Mouse (Mus musculus) monocyte, adult 2 months (primary cell): ENCODE measurements around the gene Bend3.
"Not testable (repeated sequence)": the region's sequence is repeated elsewhere in the genome, so short reads cannot be mapped to it uniquely, and the experiment has no call there.

Experiments
- DNase-seq, 2 experiments: peaks; one replicate each; pipeline ENCODE4 v3.0.0; 2022; ENCODE audit warnings: low spot score in 2 of 2, low read depth in 1 of 2

Bend3 gene

DNA sequence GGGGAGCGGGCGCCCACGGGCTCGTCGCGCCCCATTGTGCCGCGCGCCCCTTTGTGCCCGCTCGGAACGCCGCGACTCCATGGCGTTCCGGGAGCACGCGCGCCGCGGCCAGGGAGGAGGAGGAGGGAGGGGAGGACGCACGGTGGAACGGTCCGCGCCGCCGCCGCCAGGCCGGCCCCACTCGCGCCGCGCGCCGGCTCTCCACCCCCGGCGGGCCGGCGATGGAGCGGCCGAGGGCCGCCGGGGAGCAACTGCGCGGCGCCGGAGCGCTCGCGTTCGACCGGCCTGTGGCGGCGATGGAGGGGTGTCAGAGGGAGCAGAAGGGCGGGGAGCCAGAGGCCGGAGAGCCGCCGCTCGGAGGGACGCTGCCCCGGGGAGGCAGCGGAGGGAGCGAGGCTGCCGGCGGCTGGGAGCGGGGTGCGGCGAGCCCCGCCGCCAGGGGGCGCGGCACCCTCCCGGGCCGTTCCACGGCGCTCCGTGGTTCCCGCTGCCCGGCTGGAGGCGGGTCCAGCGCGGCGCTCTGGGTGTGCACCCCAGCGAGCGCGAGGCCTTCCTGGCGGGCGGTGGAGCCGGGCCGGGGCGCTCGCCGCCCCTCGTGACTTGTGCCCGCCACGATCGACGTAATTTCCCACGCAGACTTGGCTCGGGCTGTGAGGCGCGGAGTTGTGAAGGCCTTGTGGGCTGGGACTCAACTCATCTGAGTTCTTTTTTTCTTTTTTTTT, 966 bp downstream of the Bend3 start:
- peak; percentile 58 to 76 for DNase-seq

DNA sequence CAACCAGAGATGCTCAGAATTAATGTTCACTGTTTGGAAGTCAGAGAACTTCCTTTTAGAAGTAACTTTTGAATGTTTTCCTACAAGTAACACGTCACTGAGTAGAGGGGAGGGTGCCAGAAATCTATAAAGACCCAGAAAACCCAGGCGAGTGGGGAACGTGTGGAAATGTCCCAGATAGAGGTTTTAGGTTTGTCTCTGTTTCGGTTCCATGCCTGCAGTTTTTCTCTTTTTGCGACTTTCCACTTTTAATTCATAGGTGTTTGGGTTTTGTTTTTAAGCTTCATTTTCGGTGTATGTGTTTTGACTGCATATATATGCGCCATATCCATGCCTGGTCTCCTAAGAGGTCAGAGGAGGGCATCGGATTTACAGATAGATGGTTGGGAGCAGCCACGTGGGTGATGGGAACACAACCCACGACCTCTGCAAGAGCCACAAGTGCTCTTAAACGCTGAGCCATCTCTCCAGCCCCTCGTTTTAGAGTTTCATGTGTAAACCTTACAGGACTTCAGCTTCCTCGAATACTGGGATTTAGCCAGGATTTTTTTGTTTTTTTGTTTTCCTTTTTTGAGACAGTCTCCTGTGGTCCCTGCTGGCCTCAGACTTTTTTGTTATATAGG, 1.7 kb downstream of the Bend3 start:
- DNase-seq = no peak

DNA sequence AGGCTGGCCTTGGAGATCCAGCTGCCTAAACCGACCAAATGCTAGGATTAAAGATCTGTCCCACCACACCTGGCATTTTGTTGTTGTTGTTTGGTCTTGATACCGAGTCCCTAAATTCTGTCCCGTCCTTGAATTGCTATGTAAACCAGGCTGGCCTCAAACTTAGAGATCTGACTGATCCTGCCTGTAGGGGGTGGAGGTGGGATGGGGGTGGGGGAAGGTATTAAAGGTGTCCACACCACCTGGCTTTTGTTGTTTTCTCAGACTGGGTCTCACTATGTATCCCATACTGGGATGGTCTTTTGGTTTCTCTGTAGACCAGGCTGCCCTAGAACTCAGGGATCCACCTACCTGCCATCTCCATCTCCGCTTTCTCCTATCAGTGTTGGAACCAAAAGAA, 2.5 kb downstream of the Bend3 start:
- no peak for DNase-seq

DNA sequence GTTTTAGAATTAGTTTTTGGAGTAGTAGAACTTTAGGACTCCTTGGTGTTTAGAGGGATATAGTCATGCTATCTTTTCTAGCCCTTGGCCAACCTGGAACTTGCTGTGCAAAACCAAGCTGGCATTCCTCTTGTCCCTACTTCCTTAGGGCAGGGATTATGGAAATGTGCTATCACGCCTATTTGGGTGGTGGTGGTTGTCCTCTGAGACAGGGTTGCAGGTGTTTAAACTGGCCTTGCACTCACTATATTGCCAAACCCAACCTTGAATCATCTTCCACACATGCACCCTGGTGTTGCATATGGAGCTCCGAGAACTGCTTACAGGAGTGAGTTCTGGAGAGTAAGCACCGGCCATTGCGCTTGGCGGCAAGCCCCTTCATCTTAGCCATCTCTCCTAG, 3.4 kb downstream of the Bend3 start:
- DNase-seq = no peak

DNA sequence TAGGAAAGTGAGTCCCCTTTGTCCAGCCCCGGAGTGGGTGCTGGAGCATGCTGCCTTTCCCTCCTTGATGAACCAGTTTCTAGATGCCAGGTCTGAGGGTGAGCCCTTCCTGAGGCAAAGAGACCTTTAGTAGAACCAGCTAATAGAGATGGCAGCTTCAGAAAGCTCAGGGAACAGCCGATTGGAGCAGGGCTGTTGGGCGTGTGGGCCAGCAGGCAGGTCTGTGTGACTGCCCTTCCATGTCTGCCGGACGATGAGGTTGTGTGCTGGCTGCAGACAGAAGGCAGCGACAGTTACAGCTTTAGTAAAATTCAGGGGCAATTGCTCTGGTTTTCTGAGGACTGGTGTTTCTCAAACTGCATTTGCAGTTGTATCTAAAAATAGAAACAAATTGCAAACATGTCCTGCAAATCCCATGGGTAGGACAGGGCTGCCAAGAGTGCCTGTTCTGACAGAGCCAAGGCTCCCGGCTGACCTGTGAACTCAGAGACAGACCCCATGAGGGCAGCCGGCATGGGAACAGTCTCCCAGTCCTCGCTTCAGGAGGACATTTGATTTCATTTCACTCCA, 4.9 kb downstream of the Bend3 start:
- no peak for DNase-seq

DNA sequence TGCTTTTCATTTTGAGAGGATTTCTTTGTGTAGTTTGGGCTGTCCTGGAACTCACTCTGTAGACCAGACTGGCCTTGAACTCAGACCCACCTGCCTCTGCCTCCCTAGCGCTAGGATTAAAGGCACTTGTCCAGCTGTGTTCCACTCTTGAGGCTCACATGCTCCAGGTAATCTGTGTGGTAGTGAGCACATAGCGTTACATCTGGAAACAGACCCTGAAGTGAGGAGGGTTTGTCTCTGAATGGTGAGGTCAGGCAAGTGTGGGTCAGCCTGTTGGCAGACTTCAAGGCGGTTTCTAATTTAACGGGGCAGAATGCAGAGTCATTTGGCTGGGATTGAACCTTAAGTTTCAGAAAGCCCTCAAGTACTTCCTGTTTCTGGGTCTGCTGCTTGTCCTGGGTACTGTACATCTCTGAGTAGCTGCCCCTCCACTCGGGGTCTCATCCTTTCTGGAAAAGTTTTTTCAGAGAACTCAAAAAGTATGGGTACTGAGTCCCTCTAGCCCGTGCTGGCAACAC, 7.2 kb downstream of the Bend3 start:
- DNase-seq = no peak

DNA sequence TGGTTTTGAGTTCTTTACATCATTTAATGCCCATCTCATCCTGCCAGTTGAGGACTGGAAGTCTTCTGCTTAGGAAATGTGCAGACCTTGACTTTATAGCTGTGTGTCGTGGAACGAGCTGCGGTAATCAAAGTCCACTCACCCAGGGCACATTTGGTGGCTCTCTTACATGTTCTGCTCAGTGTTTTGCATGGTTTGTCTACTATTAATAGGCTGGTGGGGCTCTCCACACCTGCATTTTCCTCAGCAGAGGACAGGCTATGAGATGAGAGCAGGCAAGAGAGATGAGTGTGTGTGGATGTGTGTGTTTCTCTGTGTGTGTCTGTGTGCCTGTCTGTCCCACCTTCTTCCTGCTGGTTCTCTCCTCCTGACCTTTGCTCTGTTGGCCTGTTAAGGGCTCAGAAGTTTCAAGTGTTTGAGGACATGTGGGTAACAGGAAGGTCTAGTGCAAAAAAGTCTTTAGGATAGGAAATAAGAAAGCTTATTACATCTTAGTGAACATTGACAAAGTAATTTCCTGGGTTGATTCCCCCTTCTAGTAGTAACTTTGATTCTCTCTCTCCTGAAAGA, 8.9 kb downstream of the Bend3 start:
- no peak for DNase-seq

DNA sequence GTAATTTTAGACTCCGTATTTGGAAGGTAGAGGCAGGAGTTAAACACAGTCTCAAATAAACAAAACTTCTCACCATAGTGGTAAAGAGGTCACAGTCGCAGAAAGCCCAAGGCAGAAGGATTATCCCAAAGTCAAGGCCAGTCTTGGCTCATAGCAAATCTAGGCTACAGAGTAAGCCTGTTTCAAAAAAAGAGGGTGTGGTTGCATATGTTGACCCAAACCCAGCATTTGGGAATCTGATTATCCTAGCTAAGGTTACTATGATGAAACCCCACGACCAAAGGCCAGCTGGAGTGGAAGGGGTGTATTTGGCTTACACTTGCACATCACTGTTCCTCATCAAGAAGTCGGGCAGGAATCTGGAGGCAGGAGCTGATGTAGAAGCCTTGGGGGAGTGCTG, 9.6 kb downstream of the Bend3 start:
- DNase-seq = no peak

DNA sequence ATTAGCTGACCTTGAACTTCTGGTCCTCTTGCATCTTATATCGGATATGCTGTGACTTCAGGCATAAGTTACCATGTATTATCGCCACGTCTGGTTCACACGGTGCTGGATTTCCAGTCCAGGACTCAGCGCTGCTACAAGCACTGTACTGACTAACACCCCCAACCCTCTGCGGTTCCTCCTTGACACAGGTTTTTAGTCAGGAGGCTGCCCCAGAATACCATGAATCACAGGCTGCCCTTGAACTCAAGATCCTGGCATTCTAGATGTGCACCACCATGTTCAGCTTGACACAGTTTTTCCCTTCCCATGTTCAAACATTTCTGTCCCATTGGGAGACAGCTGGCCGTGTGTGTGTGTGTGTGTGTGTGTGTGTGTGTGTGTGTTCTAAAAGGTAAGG, 10.5 kb downstream of the Bend3 start:
- DNase-seq = no peak

DNA sequence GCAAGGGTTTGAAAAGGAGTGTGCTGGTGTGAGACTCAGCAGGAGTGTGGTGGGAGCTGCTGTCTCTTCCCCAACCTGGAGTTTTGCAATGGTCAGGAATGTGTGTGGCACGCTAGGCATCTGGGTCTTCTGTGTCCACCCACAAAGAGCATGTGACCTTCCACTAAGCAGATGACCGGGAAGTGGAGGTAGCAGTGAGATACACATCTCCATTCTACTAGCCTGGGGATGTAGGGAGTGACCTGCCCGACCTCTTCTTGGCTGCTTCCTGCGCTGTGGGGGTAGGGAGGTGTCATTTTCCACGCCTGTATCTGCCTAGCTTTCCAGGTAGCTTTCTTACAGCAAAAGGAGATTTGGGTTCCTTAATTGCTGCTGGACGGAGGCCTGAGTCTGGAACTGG, 10.9 kb downstream of the Bend3 start:
- DNase-seq = no peak

DNA sequence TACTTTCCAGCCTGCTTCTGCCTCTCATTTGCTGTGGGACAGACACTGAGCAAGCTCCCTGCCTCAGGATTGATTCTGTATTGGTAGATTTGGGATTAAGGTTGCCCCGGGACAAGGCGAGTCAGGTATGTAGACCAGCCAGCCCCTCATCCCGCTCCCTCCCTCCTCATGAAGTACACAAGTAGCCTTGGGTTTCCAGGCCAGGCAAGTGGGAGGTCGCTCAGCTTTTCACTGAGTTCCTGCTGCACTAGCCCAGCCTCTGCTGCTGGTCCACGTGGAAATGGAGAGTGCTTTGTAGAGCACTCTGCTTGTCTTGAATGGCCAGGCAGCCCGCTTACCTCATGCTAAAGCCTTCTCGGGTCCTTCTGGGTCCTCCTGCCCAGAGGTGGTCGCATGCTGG, 11.4 kb downstream of the Bend3 start:
- no peak for DNase-seq

DNA sequence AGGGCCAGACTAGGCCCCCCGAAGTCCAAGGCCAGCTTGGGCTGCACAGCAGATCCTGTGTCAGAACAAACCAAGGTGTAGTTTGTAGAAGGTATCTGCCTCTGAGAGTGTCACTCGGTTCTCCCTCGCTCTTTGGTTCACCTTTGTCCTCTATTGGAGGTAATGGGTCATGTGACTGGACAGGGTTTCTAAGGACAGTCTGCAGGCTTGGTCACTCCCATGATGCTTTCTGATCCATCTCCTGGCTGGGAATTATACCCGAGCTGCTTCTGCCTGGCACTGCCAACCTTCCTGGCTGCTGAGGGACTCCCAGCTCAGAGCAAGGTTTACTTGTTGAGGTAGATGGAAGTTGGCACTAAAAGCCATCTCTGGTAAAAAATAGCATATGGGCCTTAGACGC, 12.2 kb downstream of the Bend3 start:
- DNase-seq = no peak

DNA sequence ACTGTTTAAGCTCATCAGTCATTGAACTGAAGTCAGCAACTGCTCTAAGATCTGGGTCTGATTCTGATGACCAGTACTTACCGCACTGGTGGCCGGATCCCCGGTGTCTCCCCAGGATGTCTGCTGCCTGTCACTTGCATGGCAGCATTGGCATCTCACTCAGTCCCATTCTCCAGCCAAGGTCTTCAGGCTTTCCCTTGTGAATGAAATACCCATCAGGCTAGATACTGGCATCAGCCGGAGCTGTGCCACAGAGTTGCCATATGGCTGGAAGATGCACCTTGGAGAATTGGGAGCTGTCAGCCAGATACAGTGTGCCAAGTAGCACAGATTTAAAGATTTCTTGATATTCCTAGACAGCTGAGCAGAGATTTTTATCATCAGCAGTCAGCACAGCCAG, 24.0 kb downstream of the Bend3 start:
- no peak for DNase-seq

DNA sequence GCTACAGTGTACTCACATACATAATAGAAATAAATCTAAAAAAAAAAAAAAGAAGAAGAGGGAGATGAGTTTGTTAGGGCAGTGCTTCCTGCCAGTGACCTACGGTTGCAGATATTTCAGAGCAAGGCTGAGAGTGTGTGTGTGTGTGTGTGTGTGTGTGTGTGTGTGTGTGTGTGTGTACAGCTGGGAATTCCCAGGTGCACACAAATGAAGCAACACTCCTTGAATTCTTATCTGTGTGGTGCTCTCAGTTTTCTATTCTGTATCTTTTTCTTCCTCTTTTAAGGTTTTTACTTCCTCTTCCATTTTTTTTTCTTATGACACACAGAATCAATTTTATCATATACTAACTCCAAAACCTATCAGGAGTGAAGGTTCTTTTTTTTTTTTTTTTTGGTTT, 25.7 kb downstream of the Bend3 start:
- no peak for DNase-seq

DNA sequence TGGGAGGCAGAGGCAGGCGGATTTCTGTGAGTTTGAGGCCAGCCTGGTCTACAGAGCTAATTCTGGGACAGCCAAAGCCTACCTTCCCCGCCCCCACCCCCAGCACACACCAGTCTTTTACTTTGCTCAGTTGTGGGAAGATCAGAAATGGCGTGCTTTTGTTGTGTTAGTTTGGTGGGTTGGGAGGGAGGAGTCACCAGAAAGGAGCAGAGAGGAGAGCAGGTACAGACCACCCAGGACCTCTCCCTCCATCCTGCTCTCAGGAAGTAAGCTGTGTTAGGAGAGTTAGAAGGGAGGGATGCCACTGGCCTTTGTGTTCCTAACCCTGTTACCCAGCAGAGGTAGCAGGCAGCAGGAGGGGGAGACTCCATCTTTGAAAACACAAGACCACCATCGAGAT, 28.4 kb downstream of the Bend3 start:
- DNase-seq = no peak

DNA sequence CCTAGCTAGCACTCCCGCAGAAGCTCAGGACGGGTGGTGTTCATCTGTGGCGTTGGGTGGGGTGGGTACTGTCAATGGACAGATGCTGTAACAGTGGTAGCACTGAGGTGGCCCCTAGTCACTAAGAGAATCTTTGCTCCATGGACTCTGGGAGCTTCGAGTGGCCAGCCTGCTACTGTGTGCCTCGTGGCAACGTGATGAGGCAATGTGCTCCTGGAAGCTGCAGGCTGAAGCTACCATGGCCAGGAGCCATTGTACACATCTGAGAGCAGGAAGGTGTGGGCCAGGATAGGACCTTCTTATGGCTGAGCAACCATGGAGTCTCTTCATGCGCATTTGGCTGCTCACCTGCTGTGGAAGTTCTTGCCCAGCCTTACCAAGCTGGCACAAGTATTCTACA, 30.6 kb downstream of the Bend3 start:
- DNase-seq = no peak

DNA sequence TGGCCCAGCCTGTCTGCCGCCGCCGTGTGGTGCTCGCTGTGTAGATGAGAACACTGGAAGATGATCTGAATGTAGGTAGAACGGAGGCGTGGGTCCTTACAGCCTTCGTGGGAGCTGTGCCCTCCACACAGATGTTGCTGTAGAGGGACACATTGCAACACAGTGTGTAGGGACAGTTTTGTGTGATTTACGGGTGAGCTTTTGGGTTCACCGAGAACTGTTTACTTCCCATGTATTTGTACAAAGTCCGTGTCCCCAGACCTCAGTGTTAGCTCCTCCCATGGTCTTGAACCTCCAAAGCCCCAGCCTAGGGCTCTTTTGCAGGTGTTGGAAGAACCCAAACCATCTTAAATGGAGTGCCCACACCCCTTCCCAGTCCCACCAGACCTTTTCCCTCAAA, 34.3 kb downstream of the Bend3 start:
- no peak for DNase-seq

DNA sequence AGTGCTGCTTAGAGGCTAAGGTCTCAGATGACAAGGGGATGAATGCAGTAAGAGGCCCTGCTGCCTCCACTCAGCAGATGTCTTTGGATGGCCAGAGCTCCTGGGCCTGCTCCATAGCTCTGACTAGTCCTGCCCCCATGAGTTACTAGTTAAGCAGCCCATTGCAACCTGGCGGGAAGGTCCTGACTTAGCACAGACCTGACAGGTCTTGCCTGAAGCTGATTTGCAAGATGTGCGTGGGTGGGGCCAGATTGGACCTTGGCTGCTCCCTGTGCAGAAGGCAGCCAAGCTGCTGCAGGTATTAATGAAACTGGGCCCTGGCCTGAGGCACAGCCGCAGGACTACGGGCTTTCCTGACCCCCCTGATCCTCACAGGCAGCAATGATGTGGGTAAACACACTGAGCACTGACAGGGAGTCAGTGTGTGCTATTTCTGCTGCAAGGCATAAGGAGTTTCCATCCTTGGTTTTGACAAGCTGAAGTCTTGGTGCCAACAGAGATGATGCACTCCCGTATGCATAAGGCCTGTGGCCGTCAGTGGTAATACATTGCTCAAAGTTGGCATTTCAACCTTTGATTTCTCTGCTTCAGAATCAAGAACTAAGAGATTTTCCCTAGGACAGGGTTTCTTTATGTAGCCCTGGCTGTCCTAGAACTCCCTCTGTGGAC, 38.5 kb downstream of the Bend3 start:
- no peak for DNase-seq

DNA sequence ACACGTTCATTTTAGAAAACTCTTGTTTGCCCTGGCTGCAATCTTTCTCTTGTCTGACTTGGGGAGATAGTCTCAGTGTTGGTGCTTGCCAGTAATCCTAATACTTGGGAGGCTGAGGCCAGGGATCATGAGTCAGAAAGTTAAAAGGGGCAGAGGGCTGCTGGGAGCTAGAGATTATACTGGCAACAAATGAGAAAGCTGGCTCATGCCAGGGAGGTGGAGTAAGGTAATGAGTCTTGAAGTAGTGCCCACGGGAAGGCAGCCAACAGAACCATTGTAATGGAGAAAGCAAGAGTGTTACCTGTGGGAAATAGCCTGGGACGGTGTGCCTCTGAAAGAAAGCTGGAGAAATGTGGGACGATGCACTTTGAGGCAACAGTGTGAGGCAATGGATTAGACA, 39.2 kb downstream of the Bend3 start:
- DNase-seq = no peak

DNA sequence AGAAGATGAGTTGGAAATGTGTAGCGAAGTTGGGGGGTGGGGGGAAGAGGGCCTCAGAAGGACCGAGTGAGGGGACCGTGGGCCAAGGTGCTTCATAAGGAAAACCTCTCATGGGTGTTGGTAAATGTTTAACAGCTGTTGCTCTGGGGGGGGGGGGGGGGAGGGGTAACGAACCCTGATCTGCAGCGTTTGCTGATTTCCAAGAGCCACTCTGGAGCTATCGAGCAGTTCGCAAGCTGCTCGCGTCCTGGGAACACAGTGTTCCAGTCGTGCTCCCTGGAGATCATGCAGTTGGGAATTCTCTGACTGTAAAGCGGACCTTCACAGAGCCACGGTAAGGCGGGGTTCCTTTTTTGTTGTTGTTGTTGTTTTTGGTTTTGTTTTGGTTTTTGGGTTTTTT, 39.7 kb downstream of the Bend3 start:
- no peak for DNase-seq

DNA sequence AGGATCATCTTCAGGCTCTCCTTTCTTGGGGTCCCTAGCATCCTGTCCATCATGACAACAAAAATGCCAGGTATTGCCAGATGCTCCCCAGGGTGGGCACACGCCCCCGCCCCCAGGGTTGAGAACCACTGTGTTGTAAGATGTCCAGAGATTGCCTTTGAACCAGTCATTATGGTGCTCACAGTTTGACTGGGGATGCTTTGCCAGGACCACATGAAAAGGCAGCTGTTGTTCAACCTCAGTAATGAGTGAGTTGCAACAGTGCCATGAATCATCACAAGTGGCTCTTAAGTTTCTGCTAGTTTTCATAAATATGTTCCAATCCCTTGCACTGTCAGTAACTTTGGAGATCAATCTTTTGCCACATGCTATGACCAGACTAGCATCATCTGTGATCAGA, 41.3 kb downstream of the Bend3 start:
- DNase-seq = no peak

DNA sequence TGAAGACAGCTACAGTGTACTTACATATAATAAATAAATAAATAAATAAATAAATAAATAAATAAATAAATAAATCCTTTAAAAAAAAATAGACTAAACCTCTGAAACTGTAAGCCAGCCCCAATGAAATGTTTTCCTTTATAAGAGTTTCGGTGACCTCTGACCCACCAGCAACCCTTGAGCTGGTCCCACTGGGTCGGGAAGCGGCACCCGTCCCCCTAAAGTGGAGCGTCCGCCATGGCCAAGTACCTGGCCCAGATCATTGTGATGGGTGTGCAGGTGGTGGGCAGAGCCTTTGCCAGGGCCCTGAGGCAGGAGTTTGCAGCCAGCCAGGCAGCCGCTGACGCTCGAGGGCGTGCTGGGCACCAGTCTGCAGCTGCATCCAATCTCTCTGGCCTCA, 45.3 kb downstream of the Bend3 start, which contains the start of gene Gm9803:
TSS of gene Gm9803 (plus strand) at position 154 of the 400 bp plus-strand sequence.
- not testable (repeated sequence) for DNase-seq
